Mouse (Mus musculus) liver (tissue): ENCODE measurements around the gene Arid1a.
"Not testable (repeated sequence)": the region's sequence is repeated elsewhere in the genome, so short reads cannot be mapped to it uniquely, and the experiment has no call there.

Experiments
- DNase-seq: peaks from one replicate; pipeline ENCODE4 v3.0.0-alpha.2; 2020; ENCODE audit warnings: mixed read lengths

The Arid1a gene

GRCm38 (mm10) chr4:133649989-133650699 is 106.4 kb downstream of the Arid1a start, which contains the start of gene Zdhhc18:
Gene Zdhhc18 (minus strand): TSS chr4:133650154.
- DNase-seq, result peak; percentile 81

- not testable (repeated sequence) for DNase-seq
Measured at GRCm38 (mm10) chr4:133649464-133649863, 107.1 kb downstream of the Arid1a start.

GRCm38 (mm10) chr4:133645680-133646079 is 110.9 kb downstream of the Arid1a start:
- DNase-seq, result no peak

- DNase-seq, result no peak
Measured at GRCm38 (mm10) chr4:133645195-133645594, 111.4 kb downstream of the Arid1a start.

- DNase-seq, result no peak
Measured at GRCm38 (mm10) chr4:133634043-133634410, 122.5 kb downstream of the Arid1a start.

GRCm38 (mm10) chr4:133633332-133634042 is 123.1 kb downstream of the Arid1a start:
- DNase-seq, result peak; percentile 87

GRCm38 (mm10) chr4:133632483-133633327 is 123.9 kb downstream of the Arid1a start:
- DNase-seq, result no peak

GRCm38 (mm10) chr4:133631769-133632411 is 124.7 kb downstream of the Arid1a start:
- no peak for DNase-seq

- no peak for DNase-seq
Measured at GRCm38 (mm10) chr4:133631071-133631768, 125.3 kb downstream of the Arid1a start.

GRCm38 (mm10) chr4:133630326-133630920 is 126.1 kb downstream of the Arid1a start:
- no peak for DNase-seq

GRCm38 (mm10) chr4:133629191-133629590 is 127.4 kb downstream of the Arid1a start:
- no peak for DNase-seq
